ENCODE assay signal across 14 mouse cellular contexts in genomic region chr2:127000406-127001324, GRCm38 (mm10). TPM values are rescaled to one million over a fixed set of nuclear protein-coding genes. Genes with fewer than 3 reads are reported as not detected.
A peak's percentile ranks its signal among the peaks of the same experiment; 100 is the strongest.
DNase-seq lines count a peak whose midpoint lies in the region; ATAC-seq lines count a peak whose summit lies in the region.
"Had no signal": no experiment of that assay in that cellular context is flagged by ENCODE, and none has a peak within 500 bp of the region (broad histone marks: within the 10 kb centered on the region; RNA-seq: fewer than 3 reads in every experiment).

No protein-coding gene starts in this region.

- no peaks in the 10 kb centered on the region for H3K9me3 ChIP-seq in kidney, embryonic 14.5 days (ENCODE audit: control insufficient read depth, low read length)
- H3K9me3 ChIP-seq in limb, embryonic 11.5 days (ENCODE audit: control insufficient read depth, low read length), result no peaks in the 10 kb centered on the region
- H3K9me3 ChIP-seq: neural tube, embryonic 12.5 days had no signal

- 73% methylated on average over 8 of the region's 8 CpGs for WGBS in kidney, embryonic 14.5 days
- 73% methylated on average over 8 of the region's 8 CpGs for WGBS in limb, embryonic 11.5 days

- no peaks in the 10 kb centered on the region for H3K4me1 ChIP-seq in kidney, embryonic 14.5 days (ENCODE audit: control insufficient read depth, insufficient read depth, low read length)
- no peaks in the 10 kb centered on the region for H3K4me1 ChIP-seq in limb, embryonic 11.5 days (ENCODE audit: control insufficient read depth, insufficient read depth, low read length)
- H3K4me1 ChIP-seq: neural tube, embryonic 12.5 days had no signal

- no peak overlapping the region for H3K9ac ChIP-seq in kidney, embryonic 14.5 days (ENCODE audit: low read depth, low read length)
- H3K9ac ChIP-seq in limb, embryonic 11.5 days (ENCODE audit: low read length), result no peak overlapping the region
- H3K9ac ChIP-seq: liver, embryonic 14.5 days; neural tube, embryonic 12.5 days had no signal

- no peaks in the 10 kb centered on the region for H3K27me3 ChIP-seq in kidney, embryonic 14.5 days (ENCODE audit: control insufficient read depth, insufficient read depth, low read length)
- H3K27me3 ChIP-seq in limb, embryonic 11.5 days (ENCODE audit: control insufficient read depth, insufficient read depth, low read length), result no peaks in the 10 kb centered on the region
- H3K27me3 ChIP-seq: neural tube, embryonic 12.5 days had no signal

- no peak overlapping the region for H3K4me2 ChIP-seq in kidney, embryonic 14.5 days (replicated peaks; ENCODE audit: low read depth, low read length)
- H3K4me2 ChIP-seq in limb, embryonic 11.5 days (ENCODE audit: low read depth, severe bottlenecking), result no peak overlapping the region
- H3K4me2 ChIP-seq: neural tube, embryonic 12.5 days had no signal

- no peak for DNase-seq in kidney, adult 18-20 months
- DNase-seq in NIH3T3 (ENCODE audit: low read depth), result peak; percentile 52
- DNase-seq in adrenal gland, adult 8-10 months, result peak; percentile 66
- no peak for DNase-seq in limb, embryonic 11.5 days (ENCODE audit: low spot score)
- no peak for DNase-seq in frontal cortex, postnatal 36 days (ENCODE audit: low spot score in 2 of 2)
- no peak for DNase-seq in thymus, adult 18-20 months
- DNase-seq: cerebellum, adult 11-12 months; embryo, embryonic 11 days; lung, postnatal 36 days; right cerebral cortex, postnatal 4 days; thymus, postnatal 25 days had no signal

- peak; percentile 30; the same call in 1 of the 2 replicates for ATAC-seq in kidney, embryonic 14.5 days (ENCODE audit: low FRiP score, low TSS enrichment)
- ATAC-seq in limb, embryonic 11.5 days (ENCODE audit: insufficient number of reproducible peaks, low FRiP score, low TSS enrichment, low read depth), result peak; percentile 65; the same call in 1 of the 2 replicates

- no peak overlapping the region for H3K27ac ChIP-seq in kidney, embryonic 14.5 days (ENCODE audit: low read depth, low read length)
- H3K27ac ChIP-seq in limb, embryonic 11.5 days (replicated peaks; ENCODE audit: low read depth, low read length), result no peak overlapping the region
- H3K27ac ChIP-seq: liver, embryonic 14.5 days; neural tube, embryonic 12.5 days had no signal

- H3K36me3 ChIP-seq in kidney, embryonic 14.5 days (ENCODE audit: control insufficient read depth, insufficient read depth, low read length), result no peaks in the 10 kb centered on the region
- H3K36me3 ChIP-seq in limb, embryonic 11.5 days (ENCODE audit: control insufficient read depth, insufficient read depth, low read length), result no peaks in the 10 kb centered on the region
- H3K36me3 ChIP-seq: neural tube, embryonic 12.5 days had no signal

- no peak overlapping the region for H3K4me3 ChIP-seq in kidney, embryonic 14.5 days (ENCODE audit: low read length)
- no peak overlapping the region for H3K4me3 ChIP-seq in limb, embryonic 11.5 days (ENCODE audit: low read depth, low read length)
- H3K4me3 ChIP-seq: neural tube, embryonic 12.5 days had no signal

RNA-seq across cellular contexts. Expression of gene Ap4e1, which starts 7.9 kb away (rescaled TPM):
- 4.5 and 11.1 TPM in 2 replicates for polyA plus RNA-seq in kidney, embryonic 14.5 days (2014; fragmentation: Nextera tagmentation; extraction: Ambion mirVana)
- 10 to 100 TPM in 3 of 4 experiments, 1 to 10 TPM in 1; 9.4 to 15.7 (median 12.3) TPM for total RNA-seq in adrenal gland, adult 8-10 months (2022)
- polyA plus RNA-seq in limb, embryonic 11.5 days (2014; fragmentation: Nextera tagmentation; extraction: Ambion mirVana), result 7.6 and 9.6 TPM in 2 replicates

Comparison
In these comparisons a context has a peak if more than half of its experiments do, and no peak if none do; other contexts are left out.
1. DNase-seq: peak in NIH3T3 (single experiment) and adrenal gland, adult 8-10 months (single experiment); none in kidney, adult 18-20 months (single experiment), limb, embryonic 11.5 days (single experiment), frontal cortex, postnatal 36 days (0 of 2) and thymus, adult 18-20 months (0 of 2).